Mouse (Mus musculus): ENCODE measurements around the gene Lypd1. TPM values are rescaled to one million over a fixed set of nuclear protein-coding genes. Genes with fewer than 3 reads are reported as not detected.

The Lypd1 gene
- polyA plus RNA-seq, 1 experiment from 2014 or later, result 7.2 TPM

GRCm38 (mm10) chr1:125910211-125910870 is 2.6 kb downstream of the Lypd1 start:
- no peak overlapping the region for H3K9ac ChIP-seq
- H3K27me3 ChIP-seq, result peaks cover 29% of the 10 kb centered on the region
- no peak for ATAC-seq (ENCODE audit: insufficient number of reproducible peaks, low FRiP score, low TSS enrichment, low read depth)
- no peaks in the 10 kb centered on the region for H3K36me3 ChIP-seq
- peaks cover 32% of the 10 kb centered on the region for H3K4me1 ChIP-seq
- peak overlapping the region; percentile 98 for H3K4me2 ChIP-seq (replicated peaks)
- peak overlapping the region; percentile 51 for H3K4me3 ChIP-seq (replicated peaks)
- no peak overlapping the region for H3K27ac ChIP-seq (replicated peaks)
- WGBS, result 4% methylated on average over 14 of the region's 14 CpGs
- no peaks in the 10 kb centered on the region for H3K9me3 ChIP-seq (replicated peaks)

- 83% methylated on average over 9 of the region's 9 CpGs for WGBS
- H3K27me3 ChIP-seq, result no peaks in the 10 kb centered on the region
- no peaks in the 10 kb centered on the region for H3K36me3 ChIP-seq
- 0 out of 2 replicates have a peak, but pooled peaks cover 3% of the 10 kb centered on the region for H3K4me1 ChIP-seq
- no peak overlapping the region for H3K4me2 ChIP-seq (replicated peaks)
- no peak overlapping the region for H3K27ac ChIP-seq (replicated peaks)
- no peak for ATAC-seq (ENCODE audit: insufficient number of reproducible peaks, low FRiP score, low TSS enrichment, low read depth)
- no peaks in the 10 kb centered on the region for H3K9me3 ChIP-seq (replicated peaks)
- H3K4me3 ChIP-seq (replicated peaks), result no peak overlapping the region
- H3K9ac ChIP-seq, result no peak overlapping the region
Measured at GRCm38 (mm10) chr1:125893158-125893557, 19.7 kb downstream of the Lypd1 start.

- Histone ChIP-seq H3K4me1 (no peaks in the 10 kb centered on the region), H3K27ac (replicated peaks) (no peak overlapping the region), H3K4me2 (replicated peaks) (no peak overlapping the region), H3K9ac (no peak overlapping the region), H3K9me3 (replicated peaks) (no peaks in the 10 kb centered on the region), H3K27me3 (no peaks in the 10 kb centered on the region), H3K4me3 (replicated peaks) (no peak overlapping the region), H3K36me3 (no peaks in the 10 kb centered on the region)
- WGBS, result 40% methylated on average over 7 of the region's 7 CpGs
- ATAC-seq (ENCODE audit: insufficient number of reproducible peaks, low FRiP score, low TSS enrichment, low read depth), result no peak
Measured at GRCm38 (mm10) chr1:125870056-125870455, 42.8 kb downstream of the Lypd1 start.

- Histone ChIP-seq H3K9me3 (replicated peaks) (no peaks in the 10 kb centered on the region), H3K4me3 (replicated peaks) (no peak overlapping the region), H3K9ac (no peak overlapping the region), H3K36me3 (no peaks in the 10 kb centered on the region), H3K27ac (replicated peaks) (no peak overlapping the region), H3K4me1 (no peaks in the 10 kb centered on the region), H3K27me3 (no peaks in the 10 kb centered on the region), H3K4me2 (replicated peaks) (no peak overlapping the region)
- no peak for ATAC-seq (ENCODE audit: insufficient number of reproducible peaks, low FRiP score, low TSS enrichment, low read depth)
- WGBS, result 74% methylated on average over 5 of the region's 5 CpGs
Measured at GRCm38 (mm10) chr1:125858631-125859030, 54.3 kb downstream of the Lypd1 start.

- Histone ChIP-seq H3K27ac (replicated peaks) (no peak overlapping the region), H3K4me1 (no peaks in the 10 kb centered on the region), H3K36me3 (no peaks in the 10 kb centered on the region), H3K9me3 (replicated peaks) (no peaks in the 10 kb centered on the region), H3K4me2 (replicated peaks) (no peak overlapping the region), H3K4me3 (replicated peaks) (no peak overlapping the region), H3K9ac (no peak overlapping the region), H3K27me3 (no peaks in the 10 kb centered on the region)
- no peak for ATAC-seq (ENCODE audit: insufficient number of reproducible peaks, low FRiP score, low TSS enrichment, low read depth)
- WGBS, result 16% methylated on average over 5 of the region's 5 CpGs
Measured at GRCm38 (mm10) chr1:125854646-125855045, 58.3 kb downstream of the Lypd1 start.

GRCm38 (mm10) chr1:125839746-125840392 is 73.0 kb downstream of the Lypd1 start:
- H3K4me2 ChIP-seq (replicated peaks), result no peak overlapping the region
- no peaks in the 10 kb centered on the region for H3K4me1 ChIP-seq
- H3K27me3 ChIP-seq, result no peaks in the 10 kb centered on the region
- no peak for ATAC-seq (ENCODE audit: insufficient number of reproducible peaks, low FRiP score, low TSS enrichment, low read depth)
- no peak overlapping the region for H3K27ac ChIP-seq (replicated peaks)
- no peaks in the 10 kb centered on the region for H3K36me3 ChIP-seq
- H3K4me3 ChIP-seq (replicated peaks), result no peak overlapping the region
- H3K9ac ChIP-seq, result no peak overlapping the region
- no peaks in the 10 kb centered on the region for H3K9me3 ChIP-seq (replicated peaks)
- WGBS, result 60% methylated on average over 13 of the region's 13 CpGs

GRCm38 (mm10) chr1:125837507-125837906 is 75.4 kb downstream of the Lypd1 start:
- 15% methylated on average over 1 of the region's 1 CpGs for WGBS
- Histone ChIP-seq H3K9ac (no peak overlapping the region), H3K9me3 (replicated peaks) (no peaks in the 10 kb centered on the region), H3K4me2 (replicated peaks) (no peak overlapping the region), H3K4me1 (no peaks in the 10 kb centered on the region), H3K4me3 (replicated peaks) (no peak overlapping the region), H3K36me3 (no peaks in the 10 kb centered on the region), H3K27me3 (no peaks in the 10 kb centered on the region), H3K27ac (replicated peaks) (no peak overlapping the region)
- no peak for ATAC-seq (ENCODE audit: insufficient number of reproducible peaks, low FRiP score, low TSS enrichment, low read depth)

- Histone ChIP-seq H3K9me3 (replicated peaks) (no peaks in the 10 kb centered on the region), H3K4me1 (no peaks in the 10 kb centered on the region), H3K27ac (replicated peaks) (no peak overlapping the region), H3K9ac (no peak overlapping the region), H3K36me3 (no peaks in the 10 kb centered on the region), H3K4me3 (replicated peaks) (no peak overlapping the region), H3K4me2 (replicated peaks) (no peak overlapping the region), H3K27me3 (no peaks in the 10 kb centered on the region)
- 66% methylated on average over 4 of the region's 4 CpGs for WGBS
- ATAC-seq (ENCODE audit: insufficient number of reproducible peaks, low FRiP score, low TSS enrichment, low read depth), result no peak
Measured at GRCm38 (mm10) chr1:125823611-125824010, 89.3 kb downstream of the Lypd1 start.

GRCm38 (mm10) chr1:125821101-125821500 is 91.8 kb downstream of the Lypd1 start:
- Histone ChIP-seq H3K9me3 (replicated peaks) (no peaks in the 10 kb centered on the region), H3K27ac (replicated peaks) (no peak overlapping the region), H3K36me3 (no peaks in the 10 kb centered on the region), H3K9ac (no peak overlapping the region), H3K4me1 (no peaks in the 10 kb centered on the region), H3K4me3 (replicated peaks) (no peak overlapping the region), H3K4me2 (replicated peaks) (no peak overlapping the region), H3K27me3 (no peaks in the 10 kb centered on the region)
- WGBS, result 84% methylated on average over 7 of the region's 7 CpGs
- no peak for ATAC-seq (ENCODE audit: insufficient number of reproducible peaks, low FRiP score, low TSS enrichment, low read depth)

Other genes starting within 250 kb of the Lypd1 start
- gene Gpr39, start 236.1 kb downstream of the Lypd1 start, polyA plus RNA-seq (2015; fragmentation: Nextera tagmentation; extraction: Ambion mirVana), result 0.11 and 0.20 TPM in 2 replicates